ENCODE assay signal across 8 mouse cellular contexts in genomic region chr7:105639756-105640155, GRCm38 (mm10). TPM values are rescaled to one million over a fixed set of nuclear protein-coding genes. Genes with fewer than 3 reads are reported as not detected.
DNase-seq lines count a peak whose midpoint lies in the region; ATAC-seq and TF ChIP-seq lines count a peak whose summit lies in the region.

Gene Timm10b, plus strand, starts transcription at chr7:105640056.

- H3K27me3 ChIP-seq in kidney, postnatal 0 days (ENCODE audit: insufficient read depth, low read length) = no peaks in the 10 kb centered on the region
- no peaks in the 10 kb centered on the region for H3K27me3 ChIP-seq in intestine, embryonic 16.5 days (replicated peaks; ENCODE audit: control insufficient read depth, insufficient read depth, low read length)
- peaks cover 13% of the 10 kb centered on the region for H3K27me3 ChIP-seq in midbrain, embryonic 10.5 days (ENCODE audit: low read depth, poor library complexity, severe bottlenecking)

- H3K4me2 ChIP-seq in kidney, postnatal 0 days (ENCODE audit: low read length) = peak within 1 kb of the TSS; percentile 79
- peak within 1 kb of the TSS; percentile 93 for H3K4me2 ChIP-seq in intestine, embryonic 16.5 days (ENCODE audit: low read depth, low read length)

- peaks cover 24% of the 10 kb centered on the region; the same call in 1 of the 2 replicates for H3K36me3 ChIP-seq in kidney, postnatal 0 days (ENCODE audit: insufficient read depth, low read length)
- peaks cover 10% of the 10 kb centered on the region; the same call in 1 of the 2 replicates for H3K36me3 ChIP-seq in intestine, embryonic 16.5 days (ENCODE audit: control insufficient read depth, insufficient read depth, low read length)
- peaks cover 47% of the 10 kb centered on the region for H3K36me3 ChIP-seq in midbrain, embryonic 10.5 days

- no peak for TF ChIP-seq CTCF in kidney, postnatal 0 days (IDR thresholded peaks at IDR 0.05; ENCODE audit: low read depth)

- peak within 1 kb of the TSS; percentile 77 for H3K9ac ChIP-seq in kidney, postnatal 0 days (ENCODE audit: low read depth, low read length)
- H3K9ac ChIP-seq in intestine, embryonic 16.5 days (ENCODE audit: low read depth, low read length) = peak within 1 kb of the TSS; percentile 88

- no peak for DNase-seq in kidney, postnatal 0 days (ENCODE audit: low spot score)
- no peak for DNase-seq in kidney, postnatal 36 days
- no peak for DNase-seq in adrenal gland, postnatal 14 days
- DNase-seq in gastrocnemius, postnatal 25 days = no peak
- no peak for DNase-seq in midbrain, embryonic 10.5 days (ENCODE audit: low spot score)
- DNase-seq in urinary bladder, adult 18-20 months (ENCODE audit: low spot score in 2 of 2) = no peak
- no peak for DNase-seq in right cerebral cortex, adult 18-20 months

- peak within 1 kb of the TSS; percentile 83 for H3K27ac ChIP-seq in kidney, postnatal 0 days
- H3K27ac ChIP-seq in intestine, embryonic 16.5 days (ENCODE audit: low read length) = peak within 1 kb of the TSS; percentile 84
- H3K27ac ChIP-seq in midbrain, embryonic 10.5 days (replicated peaks) = peak within 1 kb of the TSS; percentile 89

- H3K4me1 ChIP-seq in kidney, postnatal 0 days (replicated peaks; ENCODE audit: insufficient read depth, low read length) = peaks cover 15% of the 10 kb centered on the region
- peaks cover 20% of the 10 kb centered on the region for H3K4me1 ChIP-seq in intestine, embryonic 16.5 days (ENCODE audit: control insufficient read depth, insufficient read depth, low read length)
- peaks cover 35% of the 10 kb centered on the region for H3K4me1 ChIP-seq in midbrain, embryonic 10.5 days

- peak within 1 kb of the TSS; percentile 57 for H3K4me3 ChIP-seq in kidney, postnatal 0 days (replicated peaks; ENCODE audit: low read depth, low read length)
- H3K4me3 ChIP-seq in intestine, embryonic 16.5 days (ENCODE audit: low read length) = peak within 1 kb of the TSS; percentile 79
- peak within 1 kb of the TSS; percentile 83 for H3K4me3 ChIP-seq in midbrain, embryonic 10.5 days

- WGBS in kidney, postnatal 0 days = 4% methylated on average over 2 of the region's 2 CpGs
- 0% methylated on average over 2 of the region's 2 CpGs for WGBS in intestine, embryonic 16.5 days
- 5% methylated on average over 2 of the region's 2 CpGs for WGBS in midbrain, embryonic 10.5 days

- H3K9me3 ChIP-seq in kidney, postnatal 0 days (replicated peaks; ENCODE audit: low read length) = no peaks in the 10 kb centered on the region
- no peaks in the 10 kb centered on the region for H3K9me3 ChIP-seq in intestine, embryonic 16.5 days (ENCODE audit: control insufficient read depth, low read length)
- no peaks in the 10 kb centered on the region for H3K9me3 ChIP-seq in midbrain, embryonic 10.5 days (replicated peaks)

- ATAC-seq in kidney, postnatal 0 days (replicated peaks; ENCODE audit: low FRiP score, low read depth) = no peak
- peak; percentile 27 for ATAC-seq in intestine, embryonic 16.5 days

RNA-seq across cellular contexts. Expression of gene Timm10b, which starts in this region (rescaled TPM):
- polyA plus RNA-seq in kidney, postnatal 0 days (2015; fragmentation: Nextera tagmentation; extraction: Ambion mirVana) = 219 and 230 TPM in 2 replicates
- total RNA-seq in adrenal gland, postnatal 14 days (2021) = 130 and 136 TPM in 2 replicates
- total RNA-seq in gastrocnemius, postnatal 25 days (2021) = 10 to 100 TPM; 58.3 to 59.5 TPM
- 188 and 200 TPM in 2 replicates for polyA plus RNA-seq in intestine, embryonic 16.5 days (2015; fragmentation: Nextera tagmentation; extraction: Ambion mirVana)
- polyA plus RNA-seq in midbrain, embryonic 10.5 days (2016; fragmentation: Nextera tagmentation; extraction: Ambion mirVana) = 164 TPM in 2 replicates
